Mouse (Mus musculus): ENCODE results near the gene Atp6v1d. TPM values are rescaled to one million over a fixed set of nuclear protein-coding genes. Genes with fewer than 3 reads are reported as not detected.

Gene Atp6v1d
- polyA plus RNA-seq, 1 experiment from 2014 or later = 147 TPM

DNA sequence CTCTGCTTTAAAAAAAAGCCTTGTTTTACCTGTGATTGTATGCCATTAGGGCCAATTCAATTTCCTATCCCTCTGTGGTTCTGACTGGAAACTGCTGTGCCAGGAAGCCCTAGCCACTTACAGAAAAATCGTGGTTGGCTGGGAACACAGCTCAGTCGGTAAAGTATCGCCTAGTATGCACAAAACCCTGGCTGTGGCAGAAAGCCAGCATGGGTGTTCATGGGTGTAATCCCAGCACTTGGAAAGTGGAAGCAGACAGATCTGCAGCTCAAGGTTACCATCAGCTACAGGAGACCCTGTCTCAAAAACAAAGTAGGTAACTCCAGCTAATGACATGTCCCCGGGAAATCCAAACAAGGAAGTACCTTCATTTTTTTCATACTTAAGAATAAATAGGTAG is 21.5 kb downstream of the Atp6v1d start:
- Histone ChIP-seq H3K9me3 (replicated peaks; ENCODE audit: control insufficient read depth, low read length, poor library complexity, severe bottlenecking) (no peaks in the 10 kb centered on the region), H3K36me3 (ENCODE audit: control insufficient read depth, insufficient read depth, low read length) (peaks cover 28% of the 10 kb centered on the region), H3K9ac (ENCODE audit: low read depth, low read length) (no peak overlapping the region), H3K4me3 (ENCODE audit: low read depth, low read length) (no peak overlapping the region), H3K27me3 (ENCODE audit: control insufficient read depth, insufficient read depth, low read depth, low read length) (no peaks in the 10 kb centered on the region), H3K4me1 (ENCODE audit: control insufficient read depth, insufficient read depth, low read length) (no peaks in the 10 kb centered on the region), H3K4me2 (ENCODE audit: low read length) (no peak overlapping the region), H3K27ac (ENCODE audit: low read length) (no peak overlapping the region)
- ATAC-seq = no peak
- 90% methylated on average over 4 of the region's 4 CpGs for WGBS

DNA sequence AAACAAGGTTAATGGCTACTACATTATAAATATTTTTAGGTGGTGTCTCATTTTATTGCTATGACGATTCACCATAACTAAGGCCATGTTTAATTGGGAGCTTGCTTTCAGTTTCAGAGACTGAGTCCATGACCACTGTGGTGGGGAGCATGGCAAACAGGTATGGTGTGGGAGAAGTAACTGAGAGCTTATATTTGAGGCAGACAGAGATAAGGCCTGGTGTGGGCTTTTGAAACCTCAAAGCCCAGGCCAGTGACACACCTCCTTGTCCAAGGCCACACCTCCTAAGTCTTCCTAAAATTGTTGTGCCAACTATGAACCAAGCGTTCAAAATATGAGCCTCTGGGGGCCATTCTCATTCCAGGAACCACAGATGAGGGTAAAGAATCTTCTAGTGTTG is 26.9 kb downstream of the Atp6v1d start:
- Histone ChIP-seq H3K4me2 (ENCODE audit: low read length) (no peak overlapping the region), H3K4me1 (ENCODE audit: control insufficient read depth, insufficient read depth, low read length) (no peaks in the 10 kb centered on the region), H3K36me3 (ENCODE audit: control insufficient read depth, insufficient read depth, low read length) (peaks cover 12% of the 10 kb centered on the region), H3K9me3 (replicated peaks; ENCODE audit: control insufficient read depth, low read length, poor library complexity, severe bottlenecking) (no peaks in the 10 kb centered on the region), H3K4me3 (ENCODE audit: low read depth, low read length) (no peak overlapping the region), H3K27ac (ENCODE audit: low read length) (no peak overlapping the region), H3K9ac (ENCODE audit: low read depth, low read length) (no peak overlapping the region), H3K27me3 (ENCODE audit: control insufficient read depth, insufficient read depth, low read depth, low read length) (no peaks in the 10 kb centered on the region)
- 99% methylated on average over 2 of the region's 2 CpGs for WGBS
- no peak for ATAC-seq

DNA sequence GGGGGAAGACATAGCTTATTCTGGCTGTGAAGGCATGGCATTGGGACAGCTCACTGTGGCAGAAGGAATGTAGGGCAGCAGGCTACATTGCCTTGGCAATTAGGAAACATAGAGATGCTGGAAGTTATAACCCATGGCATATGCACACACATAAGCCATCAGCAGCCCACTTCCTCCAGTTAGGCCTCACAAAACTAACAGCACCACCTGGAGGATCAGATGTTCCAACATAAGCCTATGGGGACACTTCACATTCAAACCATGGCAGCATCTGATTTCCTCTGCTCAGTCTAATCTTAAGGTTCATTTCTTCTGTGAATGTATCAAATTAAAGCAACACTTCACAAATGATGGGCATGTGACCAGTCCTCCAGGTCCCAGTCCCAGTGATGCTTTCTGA is 47.0 kb downstream of the Atp6v1d start:
- ATAC-seq = no peak
- no peaks in the 10 kb centered on the region for H3K36me3 ChIP-seq (ENCODE audit: control insufficient read depth, insufficient read depth, low read length)
- no peak overlapping the region for H3K9ac ChIP-seq (ENCODE audit: low read depth, low read length)
- no peak overlapping the region for H3K27ac ChIP-seq (ENCODE audit: low read length)
- H3K27me3 ChIP-seq (ENCODE audit: control insufficient read depth, insufficient read depth, low read depth, low read length) = no peaks in the 10 kb centered on the region
- no peak overlapping the region for H3K4me3 ChIP-seq (ENCODE audit: low read depth, low read length)
- H3K4me2 ChIP-seq (ENCODE audit: low read length) = no peak overlapping the region
- no peaks in the 10 kb centered on the region for H3K4me1 ChIP-seq (ENCODE audit: control insufficient read depth, insufficient read depth, low read length)
- H3K9me3 ChIP-seq (replicated peaks; ENCODE audit: control insufficient read depth, low read length, poor library complexity, severe bottlenecking) = no peaks in the 10 kb centered on the region

DNA sequence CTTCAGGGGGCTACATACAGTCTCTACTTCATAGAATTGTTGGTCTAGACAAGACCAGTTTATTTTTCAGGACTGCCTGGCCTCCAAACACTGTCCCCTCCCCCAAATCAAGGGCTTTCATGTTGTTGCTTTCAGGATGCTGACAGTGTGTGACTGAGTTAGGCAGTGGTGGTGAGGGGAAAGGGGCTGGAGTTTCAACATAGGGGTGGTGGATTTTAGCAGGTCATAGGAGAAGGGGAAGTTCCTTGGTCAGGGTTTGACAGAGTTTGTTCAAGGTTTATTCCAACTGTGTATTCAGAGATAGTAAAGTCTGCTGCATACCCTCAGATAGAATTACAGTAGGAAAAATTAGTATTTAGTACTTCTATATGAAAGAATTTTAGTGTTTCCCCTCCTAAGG is 59.6 kb downstream of the Atp6v1d start:
- no peaks in the 10 kb centered on the region for H3K9me3 ChIP-seq (replicated peaks; ENCODE audit: control insufficient read depth, low read length, poor library complexity, severe bottlenecking)
- H3K9ac ChIP-seq (ENCODE audit: low read depth, low read length) = no peak overlapping the region
- no peak overlapping the region for H3K4me3 ChIP-seq (ENCODE audit: low read depth, low read length)
- no peak overlapping the region for H3K27ac ChIP-seq (ENCODE audit: low read length)
- no peak for ATAC-seq
- H3K4me2 ChIP-seq (ENCODE audit: low read length) = no peak overlapping the region
- no peaks in the 10 kb centered on the region for H3K36me3 ChIP-seq (ENCODE audit: control insufficient read depth, insufficient read depth, low read length)
- H3K4me1 ChIP-seq (ENCODE audit: control insufficient read depth, insufficient read depth, low read length) = no peaks in the 10 kb centered on the region
- no peaks in the 10 kb centered on the region for H3K27me3 ChIP-seq (ENCODE audit: control insufficient read depth, insufficient read depth, low read depth, low read length)

DNA sequence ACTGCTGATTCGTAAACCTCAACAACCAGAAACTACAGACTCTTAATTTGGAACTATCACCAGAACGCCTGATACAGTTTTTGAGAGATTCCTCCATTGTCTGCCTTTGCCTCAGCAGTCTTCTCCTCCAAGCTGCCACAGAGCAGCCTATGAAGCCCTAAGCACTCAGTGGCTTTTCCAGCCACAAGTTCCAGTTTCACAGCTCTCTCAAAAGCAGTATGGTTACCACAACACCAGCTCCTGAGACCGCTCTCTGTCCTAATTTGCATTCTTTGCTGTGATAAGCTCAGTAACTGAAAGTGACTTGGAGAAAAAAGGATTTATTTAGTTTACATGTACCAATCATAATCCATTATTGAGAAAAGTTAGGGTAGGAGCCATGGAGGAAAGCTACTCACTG is 61.4 kb downstream of the Atp6v1d start:
- no peaks in the 10 kb centered on the region for H3K4me1 ChIP-seq (ENCODE audit: control insufficient read depth, insufficient read depth, low read length)
- no peaks in the 10 kb centered on the region for H3K9me3 ChIP-seq (replicated peaks; ENCODE audit: control insufficient read depth, low read length, poor library complexity, severe bottlenecking)
- WGBS = 70% methylated on average over 3 of the region's 3 CpGs
- no peak overlapping the region for H3K9ac ChIP-seq (ENCODE audit: low read depth, low read length)
- H3K27me3 ChIP-seq (ENCODE audit: control insufficient read depth, insufficient read depth, low read depth, low read length) = no peaks in the 10 kb centered on the region
- no peaks in the 10 kb centered on the region for H3K36me3 ChIP-seq (ENCODE audit: control insufficient read depth, insufficient read depth, low read length)
- H3K27ac ChIP-seq (ENCODE audit: low read length) = no peak overlapping the region
- ATAC-seq = no peak
- H3K4me2 ChIP-seq (ENCODE audit: low read length) = no peak overlapping the region
- no peak overlapping the region for H3K4me3 ChIP-seq (ENCODE audit: low read depth, low read length)

DNA sequence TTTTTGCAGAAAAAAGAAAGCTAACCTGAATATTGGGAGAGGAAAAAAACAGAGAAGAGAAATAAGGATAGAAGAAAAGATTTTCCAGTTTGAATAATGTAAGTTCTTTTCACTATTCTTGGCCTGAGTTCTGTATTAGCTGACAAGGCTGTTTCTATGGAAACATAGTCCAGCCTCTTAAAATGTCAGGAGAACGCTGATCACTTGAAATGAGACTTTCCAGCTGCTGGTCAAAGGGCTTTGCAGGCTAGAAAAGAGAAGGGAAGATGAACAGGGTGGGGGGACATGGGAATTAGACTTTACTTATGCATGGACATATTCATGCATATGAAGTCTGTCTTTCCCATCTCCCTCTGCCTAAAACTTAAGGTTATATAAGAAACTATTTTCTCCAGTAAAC is 67.2 kb downstream of the Atp6v1d start:
- Histone ChIP-seq H3K27me3 (ENCODE audit: control insufficient read depth, insufficient read depth, low read depth, low read length) (no peaks in the 10 kb centered on the region), H3K27ac (ENCODE audit: low read length) (peak overlapping the region; percentile 54; the same call in 1 of the 2 replicates), H3K9me3 (replicated peaks; ENCODE audit: control insufficient read depth, low read length, poor library complexity, severe bottlenecking) (no peaks in the 10 kb centered on the region), H3K4me3 (ENCODE audit: low read depth, low read length) (no peak overlapping the region), H3K4me1 (ENCODE audit: control insufficient read depth, insufficient read depth, low read length) (peaks cover 6% of the 10 kb centered on the region), H3K9ac (ENCODE audit: low read depth, low read length) (no peak overlapping the region), H3K36me3 (ENCODE audit: control insufficient read depth, insufficient read depth, low read length) (no peaks in the 10 kb centered on the region), H3K4me2 (ENCODE audit: low read length) (no peak overlapping the region)
- no peak for ATAC-seq
- WGBS = 7% methylated on average over 1 of the region's 1 CpGs

DNA sequence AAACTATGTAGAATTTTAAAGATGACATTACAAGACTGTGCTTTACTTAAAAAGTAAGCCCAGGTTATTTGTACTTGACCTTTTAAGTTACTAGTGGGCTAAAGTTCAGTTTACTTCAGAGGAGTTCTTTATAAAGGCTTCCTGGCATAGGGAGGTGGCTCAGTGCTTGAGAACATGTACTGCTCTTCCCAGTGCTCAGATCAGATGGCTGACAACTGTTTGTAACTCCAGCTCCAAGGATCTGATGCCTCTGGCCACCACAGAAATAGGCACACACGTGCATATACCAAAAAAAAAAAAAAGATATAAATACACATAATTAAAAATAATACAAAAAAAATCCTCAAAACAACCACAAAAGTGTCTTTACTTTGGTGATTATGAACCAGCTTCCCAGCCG is 70.6 kb downstream of the Atp6v1d start:
- whole genome bisulfite sequencing = 80% methylated on average over 2 of the region's 2 CpGs
- Histone ChIP-seq H3K9me3 (replicated peaks; ENCODE audit: control insufficient read depth, low read length, poor library complexity, severe bottlenecking) (no peaks in the 10 kb centered on the region), H3K4me2 (ENCODE audit: low read length) (no peak overlapping the region), H3K27me3 (ENCODE audit: control insufficient read depth, insufficient read depth, low read depth, low read length) (no peaks in the 10 kb centered on the region), H3K4me3 (ENCODE audit: low read depth, low read length) (no peak overlapping the region), H3K36me3 (ENCODE audit: control insufficient read depth, insufficient read depth, low read length) (no peaks in the 10 kb centered on the region), H3K27ac (ENCODE audit: low read length) (no peak overlapping the region), H3K4me1 (ENCODE audit: control insufficient read depth, insufficient read depth, low read length) (peaks cover 6% of the 10 kb centered on the region), H3K9ac (ENCODE audit: low read depth, low read length) (no peak overlapping the region)
- ATAC-seq = no peak

Other genes with a start within 250 kb of the Atp6v1d start
- 0.21 and 0.26 TPM in 2 replicates for gene Fam71d, start 170.1 kb downstream of the Atp6v1d start, polyA plus RNA-seq (2015; fragmentation: Nextera tagmentation; extraction: Ambion mirVana)
- 15.7 and 16.3 TPM in 2 replicates for gene Mpp5, start 112.7 kb downstream of the Atp6v1d start, polyA plus RNA-seq (2015; fragmentation: Nextera tagmentation; extraction: Ambion mirVana)
- gene Eif2s1, start 181 bp upstream of the Atp6v1d start, polyA plus RNA-seq (2015; fragmentation: Nextera tagmentation; extraction: Ambion mirVana) = 136 and 142 TPM in 2 replicates
- 2.5 and 3.8 TPM in 2 replicates for gene Plek2, start 45.3 kb upstream of the Atp6v1d start, polyA plus RNA-seq (2015; fragmentation: Nextera tagmentation; extraction: Ambion mirVana)
- 74.7 and 79.8 TPM in 2 replicates for gene Tmem229b, start 146.0 kb upstream of the Atp6v1d start, polyA plus RNA-seq (2015; fragmentation: Nextera tagmentation; extraction: Ambion mirVana)
- 2.0 and 2.5 TPM in 2 replicates for gene Plekhh1, start 167.5 kb upstream of the Atp6v1d start, polyA plus RNA-seq (2015; fragmentation: Nextera tagmentation; extraction: Ambion mirVana)
- 19.6 and 21.6 TPM in 2 replicates for gene Pigh, start 228.0 kb upstream of the Atp6v1d start, polyA plus RNA-seq (2015; fragmentation: Nextera tagmentation; extraction: Ambion mirVana)

Data from midbrain, embryonic 16.5 days (tissue).